20 mouse cellular contexts compared by ENCODE assay signal in the genomic region with DNA sequence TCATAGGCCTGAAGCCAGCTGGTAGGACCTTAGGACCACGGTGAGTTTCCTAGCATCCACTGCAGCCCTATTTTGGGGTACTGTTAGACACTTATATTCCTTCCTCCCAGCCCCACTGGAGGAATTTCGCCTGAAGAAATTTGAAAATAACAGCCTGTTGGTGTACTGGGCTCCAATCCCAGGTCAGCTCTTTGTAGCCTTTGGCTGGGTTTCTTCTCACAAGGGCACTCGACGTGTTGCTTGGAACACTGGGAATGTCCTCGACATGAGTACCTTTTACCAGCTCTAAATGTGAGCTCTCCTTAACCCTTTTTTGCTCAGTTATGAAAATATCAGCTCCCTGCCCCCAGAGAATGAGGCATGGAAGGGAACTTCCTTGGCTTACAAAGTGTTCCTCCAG.
DNase-seq lines count a peak whose midpoint lies in the region; ATAC-seq lines count a peak whose summit lies in the region.
"Had no signal": no experiment of that assay in that cellular context is flagged by ENCODE, and none has a peak within 500 bp of the region (broad histone marks: within the 10 kb centered on the region; RNA-seq: fewer than 3 reads in every experiment).

No protein-coding gene starts in this region.

- H3K36me3 ChIP-seq in lung, embryonic 16.5 days (ENCODE audit: control insufficient read depth, insufficient read depth, low read length): no peaks in the 10 kb centered on the region
- H3K36me3 ChIP-seq: embryonic facial prominence, embryonic 10.5 days; G1E; heart, embryonic 13.5 days; hindbrain, embryonic 12.5 days had no signal

- no peaks in the 10 kb centered on the region for H3K27me3 ChIP-seq in lung, embryonic 16.5 days (ENCODE audit: control insufficient read depth, insufficient read depth, low read depth, low read length)
- H3K27me3 ChIP-seq: forebrain, embryonic 13.5 days; heart, embryonic 13.5 days; hindbrain, embryonic 12.5 days had no signal

- no peak overlapping the region for H3K9ac ChIP-seq in lung, embryonic 16.5 days (ENCODE audit: low read length)
- H3K9ac ChIP-seq: forebrain, embryonic 13.5 days; heart, embryonic 13.5 days; hindbrain, embryonic 12.5 days had no signal

- peak; percentile 38 for DNase-seq in adrenal gland, postnatal 14 days
- no peak for DNase-seq in adrenal gland, postnatal 25 days
- peak; percentile 83 for DNase-seq in lung, postnatal 25 days (ENCODE audit: low spot score)
- no peak for DNase-seq in retina, embryonic 14.5 days (ENCODE audit: low spot score)
- no peak for DNase-seq in layer of hippocampus, postnatal 10 days (ENCODE audit: low spot score in 2 of 2)
- DNase-seq: adrenal gland, postnatal 10 days; B cell, adult 2 months; cerebellum, adult 2 months; cerebellum, postnatal 10 days; gastrocnemius, postnatal 36 days; heart, adult 11 months; heart, postnatal 4 days had no signal

- H3K27ac ChIP-seq in lung, embryonic 16.5 days (ENCODE audit: low read length): peak overlapping the region; percentile 70
- H3K27ac ChIP-seq: embryonic facial prominence, embryonic 10.5 days; forebrain, embryonic 13.5 days; heart, embryonic 13.5 days; hindbrain, embryonic 12.5 days had no signal

- no peak overlapping the region for H3K4me3 ChIP-seq in lung, embryonic 16.5 days (ENCODE audit: low read length)
- H3K4me3 ChIP-seq: embryonic facial prominence, embryonic 10.5 days; forebrain, embryonic 13.5 days; heart, embryonic 13.5 days; hindbrain, embryonic 12.5 days had no signal

- ATAC-seq in lung, embryonic 16.5 days (ENCODE audit: low read depth): peak; percentile 61
- ATAC-seq in megakaryocyte-erythroid progenitor cell, adult 5-6 weeks (replicated peaks; ENCODE audit: low FRiP score, low TSS enrichment, poor library complexity, severe bottlenecking): no peak
- ATAC-seq: CD4-positive, CD25-positive, alpha-beta regulatory T cell, adult 4 months; forebrain, embryonic 13.5 days had no signal

- H3K4me1 ChIP-seq in lung, embryonic 16.5 days (replicated peaks; ENCODE audit: control insufficient read depth, insufficient read depth, low read length): peaks cover 21% of the 10 kb centered on the region

- no peak overlapping the region for H3K4me2 ChIP-seq in lung, embryonic 16.5 days (ENCODE audit: low read depth, low read length)
- H3K4me2 ChIP-seq: forebrain, embryonic 13.5 days; heart, embryonic 13.5 days; hindbrain, embryonic 12.5 days had no signal

- 31% methylated on average over 5 of the region's 5 CpGs for WGBS in lung, embryonic 16.5 days

- H3K9me3 ChIP-seq in lung, embryonic 16.5 days (ENCODE audit: control insufficient read depth, low read length): no peaks in the 10 kb centered on the region
- H3K9me3 ChIP-seq: embryonic facial prominence, embryonic 10.5 days; forebrain, embryonic 13.5 days; heart, embryonic 13.5 days; hindbrain, embryonic 12.5 days had no signal

Comparison
In these comparisons a context has a peak if more than half of its experiments do, and no peak if none do; other contexts are left out.
1. DNase-seq: peak in adrenal gland, postnatal 14 days (single experiment) and lung, postnatal 25 days (single experiment); none in adrenal gland, postnatal 25 days (single experiment), retina, embryonic 14.5 days (single experiment) and layer of hippocampus, postnatal 10 days (0 of 2).